Mouse (Mus musculus): ENCODE measurements around the gene Gm4763.
"Not testable (repeated sequence)": the region's sequence is repeated elsewhere in the genome, so short reads cannot be mapped to it uniquely, and the experiment has no call there.

Gm4763 gene

DNA sequence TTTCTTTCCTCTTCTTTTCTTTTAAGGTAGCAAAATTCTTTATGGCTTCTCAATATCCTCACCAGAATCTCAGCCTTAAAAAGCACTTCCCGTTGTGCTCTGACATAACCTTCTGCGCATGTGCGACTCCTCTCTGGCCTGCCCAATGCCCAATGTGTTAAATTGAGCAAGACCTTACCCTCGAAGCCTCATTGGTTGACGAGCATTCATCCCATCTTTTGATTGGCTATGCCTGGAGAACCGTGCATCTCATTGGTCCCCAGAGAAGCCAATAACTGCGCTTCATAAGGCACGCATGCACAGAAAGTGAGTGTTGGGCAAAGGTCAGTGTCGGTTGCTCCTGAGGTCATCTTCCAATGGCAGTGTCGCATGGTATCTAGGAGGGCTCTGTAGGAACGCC, at the start of gene Gm4763:
Gene Gm4763, minus strand, starts transcription at position 101 of the 400 bp plus-strand sequence.
- not testable (repeated sequence) for DNase-seq

DNA sequence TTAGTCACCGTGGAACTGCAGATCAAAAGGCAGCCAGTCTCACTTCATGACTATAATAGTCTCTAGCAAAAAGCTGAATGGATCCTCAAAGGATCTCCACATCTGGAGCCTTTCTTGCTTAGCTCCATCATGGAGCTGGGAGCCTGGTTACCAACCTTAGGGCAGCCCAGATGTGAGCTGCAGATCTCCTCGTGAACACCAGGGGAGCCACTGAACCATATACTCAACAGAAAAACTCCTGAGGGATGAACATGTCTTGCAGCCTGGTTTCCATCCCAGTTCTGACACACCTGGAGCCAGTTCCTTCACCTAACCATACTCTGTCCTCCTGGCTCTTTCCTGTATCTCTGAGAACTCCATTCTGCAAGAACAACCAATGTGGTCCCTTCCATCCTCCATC, 49.4 kb upstream of the Gm4763 start:
- DNase-seq: no peak

DNA sequence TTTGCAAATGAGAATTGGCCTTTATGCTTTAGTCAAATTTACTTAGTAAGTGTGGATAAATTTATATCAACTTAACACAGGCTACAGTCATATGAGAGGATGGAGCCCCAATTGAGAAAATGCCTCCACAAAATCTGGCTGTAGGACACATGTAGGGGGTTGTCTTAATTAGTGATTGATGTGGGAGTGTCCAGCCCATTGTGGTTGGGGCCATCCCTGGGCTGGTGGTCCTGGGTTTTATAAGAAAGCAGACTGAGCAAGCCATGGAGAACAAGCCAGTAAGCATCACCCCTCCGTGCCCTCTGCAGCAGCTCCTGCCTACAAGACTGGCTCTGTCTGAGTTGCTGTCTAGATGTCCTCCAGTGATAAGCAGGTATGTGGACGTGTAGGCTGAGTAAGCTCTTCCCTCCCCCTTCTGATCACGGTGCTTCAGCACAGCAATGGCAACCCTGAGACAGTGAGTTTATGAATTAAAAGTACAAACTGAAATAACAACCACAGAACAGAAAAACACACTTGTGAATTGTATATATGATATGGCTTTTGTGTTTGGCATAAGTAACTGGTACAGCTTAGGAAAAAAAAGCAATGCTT, 47.3 kb upstream of the Gm4763 start:
- DNase-seq: no peak

DNA sequence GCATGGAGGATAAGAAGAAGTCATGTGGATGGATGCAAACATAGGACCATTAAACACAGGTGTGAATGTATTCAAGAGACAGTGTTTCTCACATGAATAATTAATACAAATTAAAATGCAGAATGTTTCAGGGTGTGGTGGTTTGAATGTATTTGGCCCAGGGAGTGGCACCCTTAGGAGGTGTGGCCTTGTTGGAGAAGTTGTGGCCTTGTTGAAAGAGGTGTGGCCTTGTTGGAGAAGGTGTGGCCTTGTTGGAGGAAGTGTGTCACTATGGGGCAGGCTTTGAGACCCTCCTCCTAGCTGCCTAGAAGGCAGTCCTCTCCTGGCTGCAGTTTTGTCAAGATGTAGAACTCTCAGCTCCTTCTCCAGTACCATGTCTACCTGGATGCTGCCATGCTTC, 44.7 kb upstream of the Gm4763 start:
- DNase-seq: no peak

DNA sequence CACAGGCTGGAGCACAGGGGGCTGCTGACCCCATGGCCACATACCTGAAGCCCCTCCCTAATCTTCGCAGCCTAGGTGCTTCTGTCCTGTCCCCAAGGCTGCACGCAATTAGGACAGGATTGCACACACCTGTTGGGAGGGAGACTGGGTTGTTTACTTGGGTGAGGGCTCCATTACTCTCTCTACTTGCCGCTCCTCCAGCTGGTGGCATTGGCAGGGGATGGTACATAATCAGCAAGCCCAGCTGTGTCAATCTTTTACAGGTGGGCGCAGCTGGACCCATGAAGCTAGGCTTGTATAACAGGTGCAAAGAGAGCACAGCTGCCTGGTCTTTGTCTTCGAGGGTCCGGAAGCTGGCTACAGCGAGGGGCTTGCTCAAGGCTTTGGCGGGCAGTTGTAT, 35.9 kb upstream of the Gm4763 start:
- no peak for DNase-seq

DNA sequence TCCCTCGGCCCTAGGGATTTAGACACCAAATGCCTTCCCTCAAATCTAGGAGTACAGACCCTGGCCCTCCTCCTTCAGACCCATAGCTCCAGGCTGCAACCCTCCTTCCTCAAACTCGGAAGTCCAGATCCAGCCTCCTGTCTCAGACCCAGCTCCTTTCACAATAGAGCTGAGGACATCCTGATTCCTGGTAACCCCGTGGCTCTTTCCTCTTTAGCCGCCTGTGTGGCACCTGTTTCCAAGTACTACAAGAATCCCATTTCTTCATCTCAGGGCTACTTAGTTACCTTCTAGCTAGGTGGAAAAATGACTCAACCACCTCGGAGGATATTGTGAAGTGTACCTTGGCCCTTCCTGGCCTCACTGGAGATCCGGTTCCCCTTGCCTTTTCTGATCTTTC, 34.5 kb upstream of the Gm4763 start:
- no peak for DNase-seq

DNA sequence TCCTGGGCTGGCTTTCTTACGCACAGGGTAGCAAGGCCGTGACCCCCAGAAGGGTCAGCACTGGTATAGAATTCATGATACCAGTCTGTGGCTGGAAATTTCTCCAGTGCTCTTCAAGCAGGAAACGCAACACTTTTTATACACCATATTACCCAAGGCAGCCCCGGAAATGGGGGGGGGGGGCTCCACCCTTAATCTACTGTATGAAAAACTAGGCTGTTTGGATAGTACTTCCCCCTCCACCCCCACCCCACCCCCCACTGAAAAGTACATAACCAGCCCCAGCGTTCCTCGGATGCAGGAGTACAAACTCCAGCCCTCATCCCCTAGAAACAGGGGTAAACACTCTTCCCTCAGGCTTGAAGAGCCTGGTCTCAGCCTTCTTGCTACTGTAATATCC, 33.5 kb upstream of the Gm4763 start, which contains the start of gene Cd177:
Gene Cd177, minus strand, starts transcription at position 101 of the 400 bp plus-strand sequence.
- no peak for DNase-seq

DNA sequence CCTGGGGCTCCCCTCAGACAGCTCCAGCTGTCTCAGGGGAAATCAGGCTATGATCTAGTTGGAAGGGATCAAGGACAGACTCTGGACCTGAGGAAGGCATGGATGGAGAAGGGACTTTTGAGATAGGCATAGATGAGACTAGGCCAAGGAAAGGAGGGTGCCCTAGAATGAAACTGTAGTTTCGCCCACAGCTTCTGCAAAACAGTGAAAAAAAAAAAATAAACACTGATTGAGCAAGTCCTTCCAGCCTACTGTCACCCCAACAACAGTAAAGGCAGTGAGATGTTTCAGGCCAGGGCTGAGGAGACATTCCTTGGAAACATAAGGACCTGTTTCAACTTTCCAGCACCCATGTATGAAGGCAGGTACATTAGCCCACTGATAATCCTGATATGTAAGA, 31.8 kb upstream of the Gm4763 start:
- no peak for DNase-seq

DNA sequence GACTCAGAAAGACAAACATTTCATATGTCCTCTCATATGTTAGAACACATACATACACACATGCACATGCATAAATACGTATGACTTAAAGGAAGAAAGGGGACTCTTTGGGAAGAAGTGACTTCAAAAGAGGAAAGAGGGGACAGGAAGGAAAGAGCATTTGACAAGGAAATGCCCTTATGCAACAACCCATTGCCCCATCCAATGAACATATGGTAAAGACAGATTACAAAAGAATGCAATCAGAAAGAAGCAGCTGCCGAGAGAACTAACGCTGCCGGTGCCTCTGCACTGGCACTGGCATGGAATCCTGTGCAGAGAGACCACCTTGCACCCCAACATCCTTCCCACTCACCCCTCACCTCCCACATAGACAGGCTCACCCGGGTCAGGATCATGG, 26.8 kb upstream of the Gm4763 start:
- no peak for DNase-seq

DNA sequence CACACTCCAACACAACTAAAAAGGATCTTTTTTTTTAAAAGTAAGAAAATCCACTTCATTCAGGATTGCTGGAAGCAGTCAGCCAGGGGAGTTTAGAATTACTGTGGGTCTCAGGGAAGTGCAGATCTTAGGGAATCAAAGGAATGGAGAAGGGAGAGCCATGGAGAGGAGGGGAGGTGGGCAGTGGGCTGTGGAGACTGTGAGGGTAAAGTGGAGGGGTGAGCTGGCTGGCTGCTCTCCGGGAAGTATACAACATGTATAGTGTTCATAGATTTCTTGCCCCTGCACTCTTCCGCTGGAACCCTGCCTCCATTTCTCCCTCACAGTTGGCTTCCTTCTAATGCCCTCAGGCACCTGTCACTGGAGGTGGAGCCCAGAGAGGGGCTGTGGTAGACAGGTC, 24.9 kb upstream of the Gm4763 start:
- DNase-seq: no peak

DNA sequence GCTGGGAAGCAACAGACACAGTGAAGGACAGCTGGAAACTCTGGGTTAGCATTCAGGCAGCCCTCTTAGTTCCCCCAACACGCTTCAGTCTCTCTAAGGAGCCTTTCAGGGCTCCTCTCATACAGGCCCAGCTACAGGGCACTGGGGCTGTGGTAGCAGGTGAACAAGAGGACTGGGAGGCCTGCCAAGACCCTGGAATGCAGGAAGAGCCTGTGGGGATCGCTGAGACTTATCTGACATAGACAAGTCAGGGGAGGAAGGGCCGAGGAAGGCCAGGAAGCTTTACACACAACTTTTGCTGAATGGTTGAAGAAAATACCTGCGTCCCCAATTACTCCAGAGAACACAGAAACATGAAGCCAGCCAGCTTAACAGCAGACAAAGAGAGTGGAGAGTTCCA, 24.0 kb upstream of the Gm4763 start:
- DNase-seq: no peak

DNA sequence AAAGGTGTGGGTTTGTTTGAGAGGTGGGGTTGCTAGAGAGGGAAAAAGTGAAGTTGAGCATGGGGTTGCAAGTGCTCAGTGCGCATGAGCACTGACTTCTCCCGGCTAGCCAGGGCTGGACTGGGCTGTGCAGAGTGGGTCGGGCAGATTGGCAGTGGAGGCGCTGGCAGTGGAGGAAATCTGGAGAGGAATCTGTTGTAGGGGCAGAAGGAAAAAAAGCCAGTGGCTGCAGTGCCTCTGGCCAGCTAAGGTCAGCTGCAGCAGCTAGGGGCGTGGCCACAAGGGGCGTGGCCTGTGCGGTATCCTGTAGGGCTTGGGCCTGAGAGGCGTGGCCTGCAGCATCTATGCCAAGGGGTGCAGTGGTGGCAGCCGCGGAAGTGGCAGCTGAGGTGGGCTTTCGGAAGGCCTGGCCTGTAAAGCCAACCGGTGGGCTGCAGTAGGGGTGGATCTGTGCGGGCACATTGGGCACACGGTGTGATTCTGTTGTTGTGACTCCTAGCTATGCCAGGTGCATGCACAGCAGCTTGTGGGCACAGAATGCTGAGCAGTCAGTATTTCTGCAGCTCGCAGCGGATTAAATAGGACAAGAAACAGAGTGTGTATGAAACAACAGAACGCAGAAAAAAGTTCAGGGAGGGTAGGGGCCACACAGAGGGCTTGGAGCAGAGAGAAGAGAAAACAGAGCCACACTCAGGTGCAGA, 9.4 kb upstream of the Gm4763 start:
- no peak for DNase-seq

DNA sequence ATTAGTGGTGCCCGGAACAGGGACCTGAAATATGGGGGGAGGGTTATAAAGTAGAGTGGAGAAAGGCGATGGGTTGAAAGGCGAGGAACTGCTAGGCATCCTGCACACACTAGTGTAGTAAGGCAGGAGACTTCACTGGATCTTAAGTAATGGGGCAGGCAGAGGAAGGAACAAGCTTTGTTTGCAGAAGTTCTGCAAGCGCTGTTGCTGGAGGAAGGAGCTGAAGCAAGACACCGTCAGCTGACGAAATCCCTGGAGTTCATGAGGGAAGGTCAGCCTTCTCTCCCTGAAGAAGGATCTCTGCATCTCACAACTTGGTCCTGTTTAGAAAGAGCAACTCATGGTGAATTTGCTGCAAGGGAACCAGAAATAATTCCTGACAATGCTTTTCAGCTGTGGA, 11.7 kb downstream of the Gm4763 start:
- no peak for DNase-seq

DNA sequence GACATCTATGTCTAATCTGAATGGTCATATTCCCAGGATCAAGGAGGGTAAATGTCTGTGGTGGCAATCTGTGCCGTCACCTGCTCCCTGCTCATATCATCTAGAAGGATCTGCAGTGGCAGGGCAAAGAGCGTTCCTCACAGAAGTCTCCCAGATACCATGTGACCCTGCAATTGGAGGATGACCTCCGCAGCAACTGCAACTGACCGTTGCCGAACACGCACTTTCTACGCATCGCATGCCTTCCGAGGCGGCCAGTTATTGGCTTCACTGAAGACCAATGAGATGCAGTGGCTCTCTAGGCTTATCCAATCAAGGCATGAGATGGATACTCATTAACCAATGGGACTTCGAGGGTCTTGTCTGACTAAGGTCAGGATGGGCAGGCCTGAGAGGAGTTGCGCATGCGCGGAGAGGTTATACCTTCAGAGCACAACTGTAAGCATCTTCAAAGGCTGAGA, 17.8 kb downstream of the Gm4763 start, which contains the start of gene BC049730:
Gene BC049730, plus strand, starts transcription at position 411 of the 461 bp plus-strand sequence.
- no peak for DNase-seq

DNA sequence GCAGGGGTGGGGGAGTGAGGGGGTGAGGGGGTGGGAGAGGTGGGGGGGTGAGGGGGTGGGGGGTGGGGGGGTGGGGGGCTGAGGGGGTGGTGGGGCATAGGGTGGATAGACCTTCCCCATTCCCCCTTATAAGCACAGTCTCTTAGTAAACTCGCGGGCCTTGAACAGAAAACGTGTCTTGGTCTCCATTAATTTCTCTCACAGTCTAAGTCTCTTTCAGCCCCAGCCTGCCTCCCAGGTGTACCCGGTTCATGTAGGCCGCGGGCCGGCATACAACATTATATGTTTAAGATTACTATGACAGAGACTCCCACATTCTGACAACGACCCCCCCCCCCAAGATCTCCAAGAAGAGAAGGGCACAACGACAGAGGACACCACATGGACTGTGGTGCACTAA, 23.9 kb downstream of the Gm4763 start:
- not testable (repeated sequence) for DNase-seq

DNA sequence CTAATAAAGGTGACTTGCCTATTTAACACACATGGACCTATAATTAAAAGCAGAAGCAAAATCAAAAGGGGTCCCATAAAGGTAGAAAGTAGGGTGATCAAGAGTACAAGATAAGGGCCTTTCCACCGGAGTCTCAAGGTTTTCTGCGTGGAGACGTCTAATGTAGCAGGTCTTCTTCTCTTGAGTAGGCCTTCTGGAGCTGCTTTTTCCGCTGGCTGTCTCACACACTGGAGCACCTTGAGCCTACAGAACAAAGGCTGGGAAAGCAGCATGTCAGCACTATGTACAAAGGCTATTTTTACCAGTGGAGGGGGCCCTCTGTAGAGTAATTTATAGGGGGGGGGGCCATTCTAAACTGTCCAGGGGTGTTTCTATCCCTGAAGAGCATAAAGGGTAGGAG, 28.8 kb downstream of the Gm4763 start:
- not testable (repeated sequence) for DNase-seq

DNA sequence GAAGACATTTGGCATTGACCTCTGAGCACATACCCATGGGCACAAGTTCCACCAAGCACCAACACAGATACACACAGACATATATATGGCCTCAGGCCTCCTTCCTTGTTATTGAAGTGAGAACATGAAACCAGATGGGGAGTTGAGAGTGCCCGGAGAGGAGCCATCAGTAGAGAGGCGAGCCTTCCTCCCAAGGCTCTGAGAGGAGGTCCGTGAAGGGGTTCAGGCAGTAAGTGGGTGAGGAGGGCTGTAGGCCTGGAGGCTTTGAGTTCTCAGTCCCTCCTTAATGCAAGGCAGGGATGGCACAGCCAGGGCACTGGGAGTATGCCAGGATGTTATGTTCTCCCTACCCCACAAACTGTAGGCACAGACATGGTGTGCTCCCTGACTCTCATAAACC, 34.0 kb downstream of the Gm4763 start:
- not testable (repeated sequence) for DNase-seq

DNA sequence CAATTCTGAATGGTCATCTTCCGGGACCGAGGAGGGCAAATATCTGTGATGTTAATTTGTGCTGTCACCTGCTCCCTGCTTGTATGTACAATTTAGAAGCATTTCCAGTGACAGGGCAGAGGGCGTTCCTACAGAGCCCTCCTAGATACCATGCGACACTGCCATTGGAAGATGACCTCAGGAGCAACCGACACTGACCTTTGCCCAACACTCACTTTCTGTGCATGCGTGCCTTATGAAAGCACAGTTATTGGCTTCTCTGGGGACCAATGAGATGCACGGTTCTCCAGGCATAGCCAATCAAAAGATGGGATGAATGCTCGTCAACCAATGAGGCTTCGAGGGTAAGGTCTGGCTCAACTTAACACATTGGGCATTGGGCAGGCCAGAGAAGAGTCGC, 39.2 kb downstream of the Gm4763 start:
- DNase-seq: not testable (repeated sequence)

DNA sequence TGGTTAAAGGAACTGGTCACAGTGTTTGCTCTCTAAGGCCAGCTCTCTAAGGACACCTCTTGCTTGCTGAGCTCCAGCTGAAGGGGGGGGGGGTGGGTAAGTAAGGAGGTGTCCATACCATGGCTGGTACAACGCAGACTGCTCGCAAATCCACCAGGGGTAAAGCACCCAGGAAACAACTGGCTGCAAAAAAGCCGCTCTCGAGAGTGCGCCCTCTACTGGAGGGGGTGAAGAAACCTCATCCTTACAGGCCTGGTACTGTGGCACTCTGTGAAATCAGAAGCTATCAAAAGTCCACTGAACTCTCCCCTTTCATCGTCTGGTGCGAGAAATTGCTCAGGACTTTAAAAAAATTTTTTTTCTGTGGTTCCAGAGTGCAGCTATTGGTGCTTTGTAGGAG, 42.6 kb downstream of the Gm4763 start:
- peak; percentile 20 for DNase-seq

DNA sequence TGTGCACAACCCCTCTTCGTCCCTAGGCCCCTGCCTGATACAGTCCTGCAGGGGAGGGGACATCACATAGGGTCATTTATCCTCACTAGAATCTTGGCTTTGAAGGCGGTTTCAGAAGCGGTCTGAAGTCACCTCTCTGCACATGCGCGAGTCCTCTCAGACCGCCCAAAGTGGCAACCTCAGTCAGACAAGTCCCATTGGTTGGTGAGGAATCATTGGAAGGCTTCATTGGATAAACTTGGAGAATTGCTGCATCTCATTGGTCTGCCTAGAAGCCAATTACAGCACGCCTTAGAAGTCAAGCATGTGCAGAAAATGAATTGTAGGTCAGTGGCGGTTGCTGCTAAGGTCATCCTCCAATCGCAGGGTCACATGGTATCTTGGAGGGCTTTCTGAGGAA, 50.1 kb downstream of the Gm4763 start, which contains the start of gene Tex101:
Gene Tex101, minus strand, starts transcription at position 101 of the 400 bp plus-strand sequence.
- DNase-seq: no peak

DNA sequence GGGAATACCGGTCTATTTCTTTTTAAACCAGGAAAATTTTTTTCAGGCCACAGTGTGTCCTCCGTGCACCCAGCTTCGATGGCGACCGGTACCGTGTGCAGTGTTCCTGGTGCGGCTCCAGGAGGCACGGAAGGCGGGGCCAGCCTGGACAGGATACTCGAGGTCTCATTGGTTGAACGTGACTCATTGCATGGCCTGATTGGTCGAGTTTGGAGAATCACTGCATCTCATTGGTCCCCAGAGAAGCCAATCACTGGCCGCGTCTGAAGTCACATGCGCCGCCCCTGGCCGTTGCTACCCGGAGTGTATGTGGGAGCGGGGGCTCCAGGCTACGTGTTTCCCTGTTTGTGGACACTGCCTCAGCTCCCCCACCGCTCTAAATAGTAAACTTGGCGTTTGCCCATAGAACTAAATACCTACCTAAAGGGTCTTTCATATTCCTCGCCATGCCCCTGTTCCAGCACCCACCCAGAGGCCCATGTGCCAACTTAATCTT, 54.7 kb downstream of the Gm4763 start:
- no peak for DNase-seq
